Mouse (Mus musculus) liver, embryonic 14 days (tissue): Measurements from ENCODE around the gene Rwdd2a. TPM values are rescaled to one million over a fixed set of nuclear protein-coding genes. Genes with fewer than 3 reads are reported as not detected.

Experiments
- polyA plus RNA-seq: library from polyadenylated mRNA; depleted of rRNA; stranded (reverse); fragments of >200 nt; gene quantifications from 2 replicates; pipeline ENCODE4 v1.2.3, GENCODE M21; 2012; rRNA removed

Gene Rwdd2a
- 0.38 and 0.39 TPM in 2 replicates for polyA plus RNA-seq

GRCm38 (mm10) chr9:86571540-86572135 is at the start of gene Rwdd2a, which contains the start of gene Pgm3:
TSS of gene Rwdd2a (plus strand) at chr9:86571991.
TSS of gene Pgm3 (minus strand) at chr9:86571842.

Other genes with a start within 250 kb of the Rwdd2a start
- gene Ube2cbp, start 107.0 kb upstream of the Rwdd2a start, polyA plus RNA-seq, result 1.3 and 1.6 TPM in 2 replicates
- gene Dop1a, start 104.8 kb upstream of the Rwdd2a start, polyA plus RNA-seq, result 4.5 and 5.3 TPM in 2 replicates
- 7.7 and 8.1 TPM in 2 replicates for gene Pgm3, start 149 bp upstream of the Rwdd2a start, polyA plus RNA-seq
- 1.9 and 2.1 TPM in 2 replicates for gene Me1, start 124.0 kb downstream of the Rwdd2a start, polyA plus RNA-seq
- gene Prss35, start 171.7 kb downstream of the Rwdd2a start, polyA plus RNA-seq, result 0.40 and 1.5 TPM in 2 replicates